Mouse (Mus musculus) embryonic facial prominence, embryonic 10.5 days (tissue): ENCODE data around the gene Taf6l. TPM values are rescaled to one million over a fixed set of nuclear protein-coding genes. Genes with fewer than 3 reads are reported as not detected.
A peak's percentile ranks its signal among the peaks of the same experiment; 100 is the strongest.

Experiments
- DNase-seq: peaks from one replicate; pipeline ENCODE4 v3.0.0-alpha.2; 2017; ENCODE audit warnings: low spot score
- H3K27ac ChIP-seq: fragments of 300-500 bp; sonication (generic); replicated peaks from 2 replicates; pipeline ENCODE4 v1.5.1; 2016; ENCODE audit warnings: mild to moderate bottlenecking
- H3K27me3 ChIP-seq: fragments of 300-500 bp; sonication (generic); replicated peaks from 2 replicates; pipeline ENCODE4 v1.6.1; 2016; ENCODE audit warnings: low read depth, mild to moderate bottlenecking; ENCODE audit not compliant: poor library complexity, severe bottlenecking
- H3K36me3 ChIP-seq: fragments of 300-500 bp; sonication (generic); replicated peaks from 2 replicates; pipeline ENCODE4 v1.6.1; 2016; ENCODE audit warnings: mild to moderate bottlenecking, moderate library complexity
- H3K4me1 ChIP-seq: fragments of 300-500 bp; sonication (generic); 2 replicates; pipeline ENCODE4 v1.6.1; 2016
- H3K4me3 ChIP-seq: fragments of 300-500 bp; sonication (generic); 2 replicates; pipeline ENCODE4 v1.5.1; 2016; ENCODE audit warnings: mild to moderate bottlenecking, moderate library complexity
- H3K9me3 ChIP-seq: fragments of 300-500 bp; sonication (generic); 2 replicates; pipeline ENCODE4 v1.6.1; 2016; ENCODE audit warnings: mild to moderate bottlenecking
- WGBS: fragments of 180-500 bp; shearing (Covaris S2); methylation state at CpG from one replicate; pipeline ENCODE4 v1.1.7; 2016; 5-methylcytosine and 5-hydroxymethylcytosine counted together
- polyA plus RNA-seq: library from polyadenylated mRNA; unstranded; fragments of >200 nt; fragmentation: Nextera tagmentation; extraction: Ambion mirVana; gene quantifications from 2 replicates; pipeline ENCODE4 v1.2.1, GENCODE M21; 2016

Taf6l gene
- polyA plus RNA-seq, 1 experiment from 2014 or later = 46.3 TPM

GRCm38 (mm10) chr19:8817001-8817400 is 30.8 kb upstream of the Taf6l start:
- Histone ChIP-seq H3K4me1 (peaks cover 37% of the 10 kb centered on the region), H3K36me3 (peaks cover 60% of the 10 kb centered on the region), H3K9me3 (no peaks in the 10 kb centered on the region), H3K27ac (no peak overlapping the region), H3K4me3 (peak overlapping the region; percentile 100), H3K27me3 (no peaks in the 10 kb centered on the region)
- 81% methylated on average over 3 of the region's 3 CpGs for WGBS
- no peak for DNase-seq

DNA sequence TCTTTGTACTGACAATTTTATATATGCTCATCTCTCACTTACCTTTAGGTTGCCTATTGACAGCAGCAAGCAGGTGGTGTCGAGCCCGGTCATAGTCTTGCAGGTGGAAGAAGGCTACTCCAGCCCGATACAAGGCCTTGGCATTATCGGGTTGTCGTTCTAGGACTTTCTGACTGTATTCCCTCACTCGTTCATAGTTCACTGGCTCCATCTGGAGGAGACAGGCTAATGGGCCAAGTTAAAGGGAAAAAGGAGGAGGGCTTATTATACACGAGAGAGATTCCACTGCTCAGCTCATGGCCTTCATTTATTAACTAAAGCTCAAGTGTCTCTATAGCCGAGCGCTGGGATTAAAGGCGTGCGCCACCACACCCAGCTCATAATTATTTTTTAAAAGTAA is 29.6 kb upstream of the Taf6l start:
- Histone ChIP-seq H3K27me3 (no peaks in the 10 kb centered on the region), H3K36me3 (peaks cover 69% of the 10 kb centered on the region), H3K4me3 (no peak overlapping the region), H3K9me3 (no peaks in the 10 kb centered on the region), H3K27ac (no peak overlapping the region), H3K4me1 (peaks cover 29% of the 10 kb centered on the region)
- WGBS = 88% methylated on average over 11 of the region's 11 CpGs
- DNase-seq = no peak

- no peaks in the 10 kb centered on the region for H3K9me3 ChIP-seq
- H3K4me1 ChIP-seq = peaks cover 10% of the 10 kb centered on the region
- H3K27me3 ChIP-seq = no peaks in the 10 kb centered on the region
- 92% methylated on average over 5 of the region's 5 CpGs for WGBS
- H3K36me3 ChIP-seq = peaks cover 89% of the 10 kb centered on the region
- DNase-seq = no peak
- H3K27ac ChIP-seq = no peak overlapping the region
- no peak overlapping the region for H3K4me3 ChIP-seq
These were observed 20.6 kb upstream of the Taf6l start for GRCm38 (mm10) chr19:8806810-8807209.

DNA sequence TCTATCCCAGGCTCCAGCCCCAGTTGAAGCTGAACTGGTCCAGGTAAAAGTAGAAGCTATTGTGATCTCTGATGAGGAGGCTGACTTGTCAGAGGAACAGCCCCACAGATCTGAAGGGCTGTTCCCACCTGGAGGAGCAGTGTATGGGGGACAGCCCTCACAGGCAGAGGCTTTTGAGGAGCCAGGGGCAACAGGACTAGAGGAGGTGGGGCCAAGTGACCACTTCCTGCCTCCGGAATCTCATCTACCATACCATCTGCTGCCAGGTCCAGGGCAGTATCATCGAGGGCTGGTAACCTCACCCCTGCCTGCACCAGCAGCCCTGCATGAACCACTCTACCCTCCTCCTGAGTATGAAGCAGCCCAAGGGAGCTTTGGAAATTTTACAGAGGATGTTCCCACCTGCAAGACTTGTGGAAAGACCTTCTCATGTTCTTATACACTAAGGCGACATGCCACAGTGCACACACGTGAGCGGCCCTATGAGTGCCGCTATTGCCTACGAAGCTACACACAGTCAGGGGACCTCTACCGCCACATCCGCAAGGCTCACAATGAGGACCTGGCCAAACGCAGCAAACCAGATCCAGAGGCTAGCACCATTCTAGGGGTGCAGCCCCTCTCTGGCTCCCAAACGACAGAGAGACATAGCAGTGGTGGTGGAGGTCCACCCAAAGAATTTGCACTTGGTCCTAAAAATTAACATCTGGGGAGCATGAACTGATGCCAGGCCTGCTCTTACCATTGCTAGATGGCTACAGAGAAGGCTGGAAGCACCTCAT is 17.9 kb upstream of the Taf6l start:
- H3K27me3 ChIP-seq = no peaks in the 10 kb centered on the region
- no peak for DNase-seq
- no peaks in the 10 kb centered on the region for H3K9me3 ChIP-seq
- no peak overlapping the region for H3K4me3 ChIP-seq
- H3K27ac ChIP-seq = no peak overlapping the region
- peaks cover 14% of the 10 kb centered on the region for H3K4me1 ChIP-seq
- H3K36me3 ChIP-seq = peaks cover 62% of the 10 kb centered on the region
- 92% methylated on average over 11 of the region's 11 CpGs for WGBS

- WGBS = 91% methylated on average over 9 of the region's 9 CpGs
- H3K4me1 ChIP-seq = peaks cover 18% of the 10 kb centered on the region
- H3K27ac ChIP-seq = peak overlapping the region; percentile 91
- H3K36me3 ChIP-seq = peaks cover 55% of the 10 kb centered on the region
- no peaks in the 10 kb centered on the region for H3K9me3 ChIP-seq
- peak overlapping the region; percentile 71 for H3K4me3 ChIP-seq
- no peaks in the 10 kb centered on the region for H3K27me3 ChIP-seq
- DNase-seq = no peak
These were observed 17.1 kb upstream of the Taf6l start for GRCm38 (mm10) chr19:8803204-8803780.

DNA sequence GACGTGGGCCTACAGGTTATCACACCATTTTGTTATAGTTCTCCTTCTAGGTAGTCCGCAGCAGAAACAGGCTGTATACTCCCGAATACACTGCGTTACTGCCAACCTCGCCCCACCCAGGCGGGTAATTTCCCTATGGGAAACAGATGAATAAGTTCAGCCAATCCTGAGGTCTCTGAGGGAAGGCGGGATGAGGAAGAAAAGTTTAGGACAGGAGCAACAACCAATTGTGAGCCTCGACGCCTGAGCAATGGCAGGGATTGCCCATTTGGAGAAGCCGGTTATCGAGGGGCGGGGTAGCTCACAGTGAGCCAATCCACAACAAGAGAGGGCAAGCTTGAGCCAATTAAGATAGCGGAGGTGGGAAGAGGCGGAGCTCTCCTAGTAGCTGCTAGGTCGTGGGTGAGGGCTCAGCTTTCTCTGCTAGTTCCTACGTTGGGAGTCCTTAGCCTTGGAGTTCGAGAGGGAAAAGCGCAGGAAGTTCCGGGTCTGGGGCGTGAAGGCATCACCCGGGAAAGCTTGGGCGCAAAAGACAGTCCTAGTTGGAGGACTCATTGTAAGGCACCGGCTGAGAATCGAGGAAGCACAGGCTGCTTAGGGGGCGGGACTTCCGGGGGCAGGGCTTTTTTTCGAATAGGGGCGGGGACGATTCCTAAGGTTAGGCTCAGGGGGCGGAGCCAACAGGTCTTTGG is 16.1 kb upstream of the Taf6l start, which contains the start of gene Zbtb3:
Gene Zbtb3 (plus strand): TSS at position 426 of the 692 bp plus-strand sequence.
- Histone ChIP-seq H3K4me1 (peaks cover 24% of the 10 kb centered on the region), H3K4me3 (peak within 1 kb of the TSS; percentile 71), H3K36me3 (peaks cover 44% of the 10 kb centered on the region), H3K27me3 (no peaks in the 10 kb centered on the region), H3K27ac (peak within 1 kb of the TSS; percentile 91), H3K9me3 (no peaks in the 10 kb centered on the region)
- peak; percentile 95 for DNase-seq
- under 1% methylated on average over 30 of the region's 30 CpGs for WGBS

GRCm38 (mm10) chr19:8798947-8799315 is 12.7 kb upstream of the Taf6l start:
- H3K4me1 ChIP-seq = peaks cover 27% of the 10 kb centered on the region
- peak overlapping the region; percentile 89; the same call in 1 of the 2 replicates for H3K27ac ChIP-seq
- no peaks in the 10 kb centered on the region for H3K9me3 ChIP-seq
- H3K27me3 ChIP-seq = no peaks in the 10 kb centered on the region
- peaks cover 37% of the 10 kb centered on the region for H3K36me3 ChIP-seq
- no peak for DNase-seq
- peak overlapping the region; percentile 87 for H3K4me3 ChIP-seq

GRCm38 (mm10) chr19:8798264-8798946 is 12.2 kb upstream of the Taf6l start, which contains the start of gene Polr2g:
TSS of gene Polr2g (minus strand) at chr19:8798577.
- Histone ChIP-seq H3K27ac (peak within 1 kb of the TSS; percentile 89), H3K27me3 (no peaks in the 10 kb centered on the region), H3K4me3 (peak within 1 kb of the TSS; percentile 87), H3K36me3 (peaks cover 37% of the 10 kb centered on the region), H3K4me1 (peaks cover 27% of the 10 kb centered on the region), H3K9me3 (no peaks in the 10 kb centered on the region)
- DNase-seq = peak; percentile 92
- WGBS = 2% methylated on average over 25 of the region's 25 CpGs

- 0 out of 2 replicates have a peak, but pooled peaks cover 2% of the 10 kb centered on the region for H3K9me3 ChIP-seq
- WGBS = 85% methylated on average over 7 of the region's 7 CpGs
- H3K4me1 ChIP-seq = peaks cover 24% of the 10 kb centered on the region
- no peak overlapping the region for H3K4me3 ChIP-seq
- no peak for DNase-seq
- peaks cover 48% of the 10 kb centered on the region for H3K36me3 ChIP-seq
- H3K27me3 ChIP-seq = no peaks in the 10 kb centered on the region
- H3K27ac ChIP-seq = no peak overlapping the region
These were observed 4.0 kb upstream of the Taf6l start for GRCm38 (mm10) chr19:8790171-8790570.

GRCm38 (mm10) chr19:8789171-8789570 is 3.0 kb upstream of the Taf6l start:
- Histone ChIP-seq H3K27ac (no peak overlapping the region), H3K27me3 (no peaks in the 10 kb centered on the region), H3K4me1 (peaks cover 28% of the 10 kb centered on the region), H3K36me3 (peaks cover 42% of the 10 kb centered on the region), H3K9me3 (0 out of 2 replicates have a peak, but pooled peaks cover 2% of the 10 kb centered on the region), H3K4me3 (no peak overlapping the region)
- 65% methylated on average over 1 of the region's 1 CpGs for WGBS
- no peak for DNase-seq

GRCm38 (mm10) chr19:8788521-8788920 is 2.3 kb upstream of the Taf6l start:
- H3K27me3 ChIP-seq = no peaks in the 10 kb centered on the region
- H3K36me3 ChIP-seq = peaks cover 42% of the 10 kb centered on the region
- 0 out of 2 replicates have a peak, but pooled peaks cover 2% of the 10 kb centered on the region for H3K9me3 ChIP-seq
- H3K4me3 ChIP-seq = peak overlapping the region; percentile 25; the same call in 1 of the 2 replicates
- H3K4me1 ChIP-seq = peaks cover 28% of the 10 kb centered on the region
- WGBS = 19% methylated on average over 3 of the region's 3 CpGs
- DNase-seq = no peak
- no peak overlapping the region for H3K27ac ChIP-seq

DNA sequence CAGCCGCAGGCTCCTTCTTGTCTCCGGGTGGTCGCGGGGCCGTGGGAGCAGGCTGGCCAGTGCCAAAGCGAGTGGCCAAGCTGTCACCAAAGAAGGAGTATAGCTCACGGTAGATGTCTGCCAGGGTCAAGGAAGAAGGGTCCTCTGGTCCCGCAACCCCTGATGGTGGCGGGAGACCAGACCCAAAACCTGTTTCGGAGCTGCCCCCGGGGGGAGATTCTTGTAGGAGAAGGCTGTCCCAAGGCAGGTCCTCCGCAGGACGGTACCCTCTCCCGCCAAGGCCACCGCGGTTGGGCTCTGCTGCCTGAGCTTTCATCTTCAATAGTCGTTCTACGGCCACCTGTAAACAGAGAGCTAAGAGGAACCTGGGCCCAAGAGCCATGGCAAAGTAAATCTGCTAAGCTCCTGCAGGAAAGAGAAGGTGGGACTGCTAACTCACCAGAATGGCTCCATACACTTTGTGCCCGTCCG is 11.2 kb downstream of the Taf6l start:
- DNase-seq = no peak
- 7% methylated on average over 20 of the region's 20 CpGs for WGBS
- Histone ChIP-seq H3K9me3 (no peaks in the 10 kb centered on the region), H3K4me1 (peaks cover 46% of the 10 kb centered on the region), H3K4me3 (peak overlapping the region; percentile 83), H3K27me3 (no peaks in the 10 kb centered on the region), H3K27ac (peak overlapping the region; percentile 97), H3K36me3 (peaks cover 62% of the 10 kb centered on the region)
